Mouse (Mus musculus) heart, postnatal 0 days (tissue): ENCODE measurements around the gene Gm2000. TPM values are rescaled to one million over a fixed set of nuclear protein-coding genes. Genes with fewer than 3 reads are reported as not detected.

ENCODE experiments used
- ATAC-seq: fragments of 200-750 bp; cut with Nextera tagmentation; 2 replicates; pipeline ENCODE4 v1.8.0; 2017; ENCODE audit warnings: low read depth, moderate number of reproducible peaks, moderate library complexity; ENCODE audit not compliant: insufficient read depth
- DNase-seq: peaks from one replicate; pipeline ENCODE4 v3.0.0-alpha.2; 2016; ENCODE audit warnings: low spot score
- H3K27ac ChIP-seq: fragments of 300-500 bp; sonication (generic); 2 replicates; pipeline ENCODE4 v1.5.1; 2014; ENCODE audit warnings: low read depth, mild to moderate bottlenecking
- H3K27me3 ChIP-seq: fragments of 300-500 bp; sonication (generic); 2 replicates; pipeline ENCODE4 v1.6.1; 2014; ENCODE audit warnings: low read length, mixed read lengths; ENCODE audit not compliant: control insufficient read depth, insufficient read depth
- H3K36me3 ChIP-seq: fragments of 300-500 bp; sonication (generic); replicated peaks from 2 replicates; pipeline ENCODE4 v1.6.1; 2014; ENCODE audit warnings: low read length, mixed read lengths; ENCODE audit not compliant: control insufficient read depth, insufficient read depth
- H3K4me1 ChIP-seq: fragments of 300-500 bp; sonication (generic); 2 replicates; pipeline ENCODE4 v1.6.1; 2014; ENCODE audit warnings: antibody characterized with exemption; ENCODE audit not compliant: control insufficient read depth, insufficient read depth
- H3K4me2 ChIP-seq: fragments of 300-500 bp; sonication (generic); 2 replicates; pipeline ENCODE4 v1.6.1; 2014; ENCODE audit warnings: low read depth, mild to moderate bottlenecking, low read length, moderate library complexity
- H3K4me3 ChIP-seq: fragments of 300-500 bp; sonication (generic); 2 replicates; pipeline ENCODE4 v1.5.1; 2014; ENCODE audit warnings: low read depth, low read length
- H3K9ac ChIP-seq: fragments of 300-500 bp; sonication (generic); replicated peaks from 2 replicates; pipeline ENCODE4 v1.6.1; 2014; ENCODE audit warnings: low read depth, low read length, mixed read lengths
- H3K9me3 ChIP-seq: fragments of 300-500 bp; sonication (generic); replicated peaks from 2 replicates; pipeline ENCODE4 v1.6.1; 2016; ENCODE audit warnings: low read length; ENCODE audit not compliant: control insufficient read depth
- CTCF ChIP-seq: IDR thresholded peaks from 2 replicates; pipeline ENCODE4 v1.5.1; 2016; ENCODE audit warnings: antibody characterized with exemption, control low read depth, low read depth
- EP300 ChIP-seq: IDR thresholded peaks from 2 replicates; pipeline ENCODE4 v1.6.1; 2016; ENCODE audit warnings: antibody characterized with exemption, low read depth
- WGBS: fragments of 180-500 bp; shearing (Covaris S2); extraction: QIAGEN DNeasy Blood & Tissue Kit; methylation state at CpG from one replicate; pipeline ENCODE4 v1.1.7; 2014; 5-methylcytosine and 5-hydroxymethylcytosine counted together
- polyA plus RNA-seq: library from polyadenylated mRNA; unstranded; fragments of >200 nt; fragmentation: Nextera tagmentation; extraction: Ambion mirVana; gene quantifications from 2 replicates; pipeline ENCODE4 v1.2.1, GENCODE M21; 2015
- total RNA-seq: library from RNA; depleted of rRNA; stranded (reverse); fragments of >200 nt; gene quantifications from 2 replicates; pipeline ENCODE4 v1.2.3, GENCODE M21; 2014; ENCODE audit warnings: low replicate concordance; rRNA removed

Gm2000 gene
- total and polyA plus RNA-seq, 2 experiments from 2014 or later = 405 to 790 TPM

GRCm38 (mm10) chr1:156402491-156402890 lies 36.7 kb downstream of the Gm2000 start:
- H3K27ac ChIP-seq = no peak overlapping the region
- no peaks in the 10 kb centered on the region for H3K36me3 ChIP-seq
- no peaks in the 10 kb centered on the region for H3K4me1 ChIP-seq
- H3K4me3 ChIP-seq = no peak overlapping the region
- no peaks in the 10 kb centered on the region for H3K27me3 ChIP-seq
- WGBS = 43% methylated on average over 2 of the region's 2 CpGs
- TF ChIP-seq CTCF = no peak
- TF ChIP-seq EP300 = no peak
- no peak for ATAC-seq
- no peak overlapping the region for H3K4me2 ChIP-seq
- no peak for DNase-seq
- no peak overlapping the region for H3K9ac ChIP-seq
- H3K9me3 ChIP-seq = no peaks in the 10 kb centered on the region; the same call in 1 of the 2 replicates

GRCm38 (mm10) chr1:156403251-156403650 lies 37.4 kb downstream of the Gm2000 start:
- no peaks in the 10 kb centered on the region for H3K36me3 ChIP-seq
- no peak overlapping the region for H3K27ac ChIP-seq
- TF ChIP-seq CTCF (no peak), EP300 (no peak)
- H3K4me2 ChIP-seq = no peak overlapping the region
- H3K4me3 ChIP-seq = no peak overlapping the region
- H3K27me3 ChIP-seq = no peaks in the 10 kb centered on the region
- ATAC-seq (no peak), DNase-seq (no peak)
- no peaks in the 10 kb centered on the region for H3K4me1 ChIP-seq
- no peak overlapping the region for H3K9ac ChIP-seq
- H3K9me3 ChIP-seq = no peaks in the 10 kb centered on the region; the same call in 1 of the 2 replicates
- WGBS = 58% methylated on average over 10 of the region's 10 CpGs

- Histone ChIP-seq H3K36me3 (no peaks in the 10 kb centered on the region), H3K4me2 (no peak overlapping the region; the same call in 1 of the 2 replicates), H3K27ac (peak overlapping the region; percentile 38; the same call in 1 of the 2 replicates), H3K4me3 (no peak overlapping the region), H3K4me1 (no peaks in the 10 kb centered on the region), H3K9me3 (no peaks in the 10 kb centered on the region; the same call in 1 of the 2 replicates), H3K9ac (no peak overlapping the region), H3K27me3 (no peaks in the 10 kb centered on the region)
- ATAC-seq = no peak
- TF ChIP-seq CTCF = no peak
- no peak for TF ChIP-seq EP300
- 49% methylated on average over 3 of the region's 3 CpGs for WGBS
- DNase-seq = no peak
These were observed 42.2 kb downstream of the Gm2000 start for GRCm38 (mm10) chr1:156408004-156408403.

- ATAC-seq = no peak
- Histone ChIP-seq H3K4me2 (no peak overlapping the region; the same call in 1 of the 2 replicates), H3K9me3 (no peaks in the 10 kb centered on the region; the same call in 1 of the 2 replicates), H3K4me3 (no peak overlapping the region), H3K36me3 (no peaks in the 10 kb centered on the region), H3K9ac (no peak overlapping the region), H3K27ac (peak overlapping the region; percentile 38; the same call in 1 of the 2 replicates), H3K4me1 (no peaks in the 10 kb centered on the region), H3K27me3 (no peaks in the 10 kb centered on the region)
- WGBS = 61% methylated on average over 4 of the region's 4 CpGs
- TF ChIP-seq EP300 (no peak), CTCF (no peak)
- no peak for DNase-seq
These were observed 42.7 kb downstream of the Gm2000 start for GRCm38 (mm10) chr1:156408521-156408920.

Other genes starting within 250 kb of the Gm2000 start
- 1.8 and 2.8 TPM in 2 replicates for gene Fam163a, start 161.0 kb upstream of the Gm2000 start, total RNA-seq
- gene Fam163a, start 161.0 kb upstream of the Gm2000 start, polyA plus RNA-seq = 1.0 and 1.6 TPM in 2 replicates
- 0.31 TPM in 1 of 2 replicates, not detected in the other for gene Tdrd5, start 62.4 kb upstream of the Gm2000 start, total RNA-seq
- 0.03 TPM in 1 of 2 replicates, not detected in the other for gene Tdrd5, start 62.4 kb upstream of the Gm2000 start, polyA plus RNA-seq
- gene Nphs2, start 55.3 kb upstream of the Gm2000 start, total RNA-seq = not detected in 2 replicates
- gene Nphs2, start 55.3 kb upstream of the Gm2000 start, polyA plus RNA-seq = 0.04 TPM in 1 of 2 replicates, not detected in the other
- gene Axdnd1, start 55.1 kb downstream of the Gm2000 start, total RNA-seq = not detected in 2 replicates
- gene Axdnd1, start 55.1 kb downstream of the Gm2000 start, polyA plus RNA-seq = 0.04 TPM in 1 of 2 replicates, not detected in the other
- 47.3 and 75.3 TPM in 2 replicates for gene Soat1, start 108.3 kb downstream of the Gm2000 start, total RNA-seq
- gene Soat1, start 108.3 kb downstream of the Gm2000 start, polyA plus RNA-seq = 8.6 and 12.3 TPM in 2 replicates
- 9.1 and 13.9 TPM in 2 replicates for gene Gm10031, start 158.0 kb downstream of the Gm2000 start, total RNA-seq
- 0.33 and 0.45 TPM in 2 replicates for gene Gm10031, start 158.0 kb downstream of the Gm2000 start, polyA plus RNA-seq
- gene Abl2, start 192.7 kb downstream of the Gm2000 start, total RNA-seq = 11.7 and 12.9 TPM in 2 replicates
- gene Abl2, start 192.7 kb downstream of the Gm2000 start, polyA plus RNA-seq = 1.7 and 2.0 TPM in 2 replicates